Mouse (Mus musculus) CH12.LX (cell line): Measurements from ENCODE around the gene Dtx3. TPM values are rescaled to one million over a fixed set of nuclear protein-coding genes. Genes with fewer than 3 reads are reported as not detected.

Source experiments
- DNase-seq: peaks from one replicate; pipeline ENCODE4 v3.0.0-alpha.2; 2013; ENCODE audit errors: extremely low read depth
- H3K27ac ChIP-seq: 2 replicates; pipeline ENCODE4 v1.5.1; 2012; ENCODE audit warnings: low read depth, mild to moderate bottlenecking, control low read depth, moderate library complexity; ENCODE audit not compliant: insufficient read depth
- H3K27me3 ChIP-seq: replicated peaks from 2 replicates; pipeline ENCODE3; 2012; ENCODE audit warnings: inconsistent platforms
- H3K36me3 ChIP-seq, 2 experiments: replicated peaks in 1 of 2; 2 replicates each; pipeline versions ENCODE3 to v1.6.1; 2012; ENCODE audit warnings: inconsistent platforms in 1 of 2, low read length in 1 of 2, mild to moderate bottlenecking in 1 of 2, mixed read lengths in 1 of 2, moderate library complexity in 1 of 2; ENCODE audit not compliant: control insufficient read depth in 1 of 2, insufficient read depth in 1 of 2
- H3K4me1 ChIP-seq, 2 experiments: 2 replicates each; pipeline ENCODE4 v1.6.1; 2012; ENCODE audit warnings: inconsistent platforms in 1 of 2, moderate library complexity in 1 of 2; ENCODE audit not compliant: insufficient read depth in 2 of 2, control insufficient read depth in 1 of 2
- H3K4me2 ChIP-seq: 2 replicates; pipeline ENCODE4 v1.6.1; 2012; ENCODE audit warnings: low read depth, mild to moderate bottlenecking, control low read depth; ENCODE audit not compliant: poor library complexity, insufficient read depth, severe bottlenecking
- H3K4me3 ChIP-seq, 3 experiments: fragments of 150-350 bp in 1 of 3; sonication (generic) in 1 of 3; replicated peaks in 1 of 3; 2 replicates each; pipeline versions ENCODE3 to v1.5.1; 2011 to 2012; ENCODE audit warnings: low read depth in 2 of 3, low read length in 2 of 3, mild to moderate bottlenecking in 2 of 3, moderate library complexity in 2 of 3, control low read depth in 1 of 3, improper control_type of control experiment in 1 of 3, inconsistent platforms in 1 of 3, mixed read lengths in 1 of 3; ENCODE audit not compliant: poor library complexity in 1 of 3
- H3K79me2 ChIP-seq: replicated peaks from 2 replicates; pipeline ENCODE4 v1.6.1; 2012; ENCODE audit warnings: mild to moderate bottlenecking, moderate library complexity; ENCODE audit not compliant: control insufficient read depth, poor library complexity, insufficient read depth, severe bottlenecking; ENCODE audit errors: extremely low read depth
- H3K9ac ChIP-seq: 2 replicates; pipeline ENCODE4 v1.6.1; 2012; ENCODE audit warnings: low read depth, mild to moderate bottlenecking, control low read depth, moderate library complexity; ENCODE audit not compliant: insufficient read depth
- H3K9me3 ChIP-seq: replicated peaks from 2 replicates; pipeline ENCODE3; 2012; ENCODE audit warnings: low read length, inconsistent platforms, mixed read lengths
- CHD1 ChIP-seq: IDR thresholded peaks from 2 replicates; pipeline ENCODE4 v1.6.1; 2012; ENCODE audit warnings: low read depth, low read length, improper control_type of control experiment, inconsistent platforms
- CTCF ChIP-seq, 2 experiments: IDR thresholded peaks in 1 of 2; conservative IDR thresholded peaks in 1 of 2; 2 replicates each; pipeline ENCODE4 v1.5.1; 2011 to 2012; ENCODE audit warnings: low read depth in 2 of 2, low read length in 2 of 2, improper control_type of control experiment in 1 of 2, inconsistent platforms in 1 of 2, mild to moderate bottlenecking in 1 of 2, moderate library complexity in 1 of 2
- E2F4 ChIP-seq: IDR thresholded peaks from 2 replicates; pipeline ENCODE4 v1.6.1; 2011; ENCODE audit warnings: low read depth, low read length, improper control_type of control experiment; ENCODE audit not compliant: insufficient replicate concordance
- ELF1 ChIP-seq: IDR thresholded peaks from 2 replicates; pipeline ENCODE4 v1.6.1; 2014; ENCODE audit warnings: low read depth, mild to moderate bottlenecking, inconsistent platforms, low read length, improper control_type of control experiment
- EP300 ChIP-seq: IDR thresholded peaks from 2 replicates; pipeline ENCODE4 v1.6.1; 2011; ENCODE audit warnings: low read length, improper control_type of control experiment
- ETS1 ChIP-seq: conservative IDR thresholded peaks from 2 replicates; pipeline ENCODE4 v1.6.1; 2012; ENCODE audit warnings: low read depth, mild to moderate bottlenecking, inconsistent platforms, low read length, improper control_type of control experiment, moderate library complexity
- HCFC1 ChIP-seq: IDR thresholded peaks from 2 replicates; pipeline ENCODE4 v1.6.1; 2012; ENCODE audit warnings: low read depth, mild to moderate bottlenecking, inconsistent platforms, low read length, improper control_type of control experiment
- IRF4 ChIP-seq: IDR thresholded peaks from 2 replicates; pipeline ENCODE4 v1.6.1; 2014; ENCODE audit warnings: low read depth, mild to moderate bottlenecking, inconsistent platforms, low read length, improper control_type of control experiment
- JUN ChIP-seq: IDR thresholded peaks from 2 replicates; pipeline ENCODE4 v1.6.1; 2011; ENCODE audit warnings: low read depth, mild to moderate bottlenecking, low read length, improper control_type of control experiment, moderate library complexity; ENCODE audit not compliant: insufficient read depth
- MAFK ChIP-seq: IDR thresholded peaks from 2 replicates; pipeline ENCODE4 v1.6.1; 2011; ENCODE audit warnings: low read length, improper control_type of control experiment; ENCODE audit not compliant: insufficient replicate concordance
- MAX ChIP-seq: IDR thresholded peaks from 2 replicates; pipeline ENCODE4 v1.6.1; 2011; ENCODE audit warnings: low read length, improper control_type of control experiment
- MAZ ChIP-seq: IDR thresholded peaks from 2 replicates; pipeline ENCODE4 v1.6.1; 2012; ENCODE audit warnings: low read depth, mild to moderate bottlenecking, inconsistent platforms, low read length, improper control_type of control experiment, moderate library complexity
- MXI1 ChIP-seq: IDR thresholded peaks from 2 replicates; pipeline ENCODE4 v1.6.1; 2011; ENCODE audit warnings: mild to moderate bottlenecking, low read depth, low read length, improper control_type of control experiment
- PAX5 ChIP-seq: IDR thresholded peaks from 2 replicates; pipeline ENCODE4 v1.6.1; 2012; ENCODE audit warnings: low read length, inconsistent platforms, mixed read lengths
- SIN3A ChIP-seq: IDR thresholded peaks from 2 replicates; pipeline ENCODE4 v1.6.1; 2012; ENCODE audit warnings: low read length, improper control_type of control experiment, inconsistent platforms
- TBP ChIP-seq: conservative IDR thresholded peaks from 2 replicates; pipeline ENCODE4 v1.6.1; 2011; ENCODE audit warnings: low read depth, low read length, improper control_type of control experiment
- UBTF ChIP-seq: IDR thresholded peaks from 2 replicates; pipeline ENCODE4 v1.6.1; 2012; ENCODE audit warnings: low read depth, mild to moderate bottlenecking, inconsistent platforms, low read length, improper control_type of control experiment, moderate library complexity
- USF1 ChIP-seq: IDR thresholded peaks from 2 replicates; pipeline ENCODE4 v1.6.1; 2014; ENCODE audit warnings: low read depth, mild to moderate bottlenecking, inconsistent platforms, low read length, improper control_type of control experiment
- ZC3H11A ChIP-seq: IDR thresholded peaks from 2 replicates; pipeline ENCODE4 v1.6.1; 2012; ENCODE audit warnings: low read depth, mild to moderate bottlenecking, inconsistent platforms, low read length, improper control_type of control experiment
- ZMIZ1 ChIP-seq: IDR thresholded peaks from 2 replicates; pipeline ENCODE4 v1.6.1; 2012; ENCODE audit warnings: low read depth, mild to moderate bottlenecking, inconsistent platforms, low read length, improper control_type of control experiment
- ZNF384 ChIP-seq: IDR thresholded peaks from 2 replicates; pipeline ENCODE4 v1.6.1; 2012; ENCODE audit warnings: low read depth, low read length, improper control_type of control experiment, inconsistent platforms
- dilution Hi-C: fragments of 300-500 bp; cut with MboI; formaldehyde crosslinking; loops from 2 replicates; pipeline ENCODE4 v1.14.3; 2020; ENCODE audit warnings: low sequenced_read_pairs; ENCODE audit not compliant: extremely low pct_unique_long_range_greater_than_20kb, extremely low pct_ligation_motif_present
- in situ Hi-C: fragments of 300-500 bp; cut with MboI; formaldehyde crosslinking; loops from 3 replicates; pipeline ENCODE4 v1.14.3; 2019; ENCODE audit warnings: low sequenced_read_pairs, low pct_ligation_motif_present, low pct_unique_long_range_greater_than_20kb, mixed read lengths
- polyA plus RNA-seq: library from polyadenylated mRNA; unstranded; fragments of >175 nt; gene quantifications from 2 replicates; pipeline ENCODE4 v1.2.1, GENCODE M21; 2012; ENCODE audit warnings: low read depth; ENCODE audit not compliant: insufficient read length
- total RNA-seq, 2 experiments: library from RNA; depleted of rRNA; stranded (reverse); fragments of 300-350 nt in 1 of 2; fragments of >200 nt in 1 of 2; gene quantifications; 2 replicates each; pipeline ENCODE4 v1.2.3; 2012 to 2014

Gene Dtx3
- total and polyA plus RNA-seq, 3 experiments = 18.9 to 51.2 (median 27.6) TPM

DNA sequence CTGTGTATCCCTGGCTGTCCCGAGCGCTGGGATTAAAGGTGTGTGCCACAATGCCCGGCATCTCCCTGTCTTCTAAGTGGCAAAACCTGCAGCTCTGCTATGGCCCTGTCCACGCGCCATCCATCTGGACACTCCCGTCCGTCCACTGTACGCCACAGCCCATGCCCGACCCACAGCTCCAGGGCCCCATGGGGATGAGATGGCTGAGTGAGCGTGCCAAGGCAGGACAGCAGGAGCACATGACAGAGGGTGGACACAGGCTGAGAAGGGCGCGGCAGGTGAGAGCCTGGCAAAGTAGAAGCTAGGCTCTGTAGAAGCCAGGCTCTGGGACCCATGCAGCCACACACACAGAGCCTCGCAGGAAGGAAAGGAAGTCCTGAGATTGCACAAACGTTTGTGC, 36.2 kb upstream of the Dtx3 start:
- TF ChIP-seq MAFK = no peak

GRCm38 (mm10) chr10:127230693-127231092, 35.2 kb upstream of the Dtx3 start:
- Histone ChIP-seq H3K4me3 (no peak overlapping the region), H3K79me2 (no peaks in the 10 kb centered on the region), H3K27ac (no peak overlapping the region), H3K9me3 (no peaks in the 10 kb centered on the region), H3K4me2 (no peak overlapping the region), H3K36me3 (no peaks in the 10 kb centered on the region), H3K4me1 (peaks cover 3 to 28% of the 10 kb centered on the region in 2 experiments), H3K27me3 (peaks cover 40% of the 10 kb centered on the region), H3K9ac (no peak overlapping the region)
- DNase-seq = no peak
- dilution Hi-C loops = no loop called here
- TF ChIP-seq ZC3H11A (no peak), CHD1 (no peak), ZMIZ1 (no peak), E2F4 (no peak), SIN3A (no peak), CTCF (conservative IDR thresholded peaks at IDR 0.05 in 1 of 2, IDR thresholded peaks at IDR 0.05 in 1 of 2; ENCODE audit: low read depth in 2 of 2, low read length in 2 of 2) (no peak), PAX5 (no peak), EP300 (no peak), ZNF384 (no peak), MAX (no peak), USF1 (no peak), HCFC1 (no peak), IRF4 (no peak), UBTF (no peak), JUN (no peak), ETS1 (no peak), ELF1 (no peak), TBP (no peak), MAZ (no peak), MXI1 (no peak)
- in situ Hi-C loops = no loop called here

More for the DNA sequence above, 36.2 kb upstream of the Dtx3 start:
- dilution Hi-C loops = no loop called here
- peaks cover 0 to 23% of the 10 kb centered on the region in 2 experiments; a peak in 2 of 4 replicates for H3K4me1 ChIP-seq
- no peak overlapping the region for H3K9ac ChIP-seq
- in situ Hi-C loops = no loop called here
- H3K9me3 ChIP-seq = no peaks in the 10 kb centered on the region
- H3K4me2 ChIP-seq = no peak overlapping the region
- peaks cover 48% of the 10 kb centered on the region for H3K27me3 ChIP-seq
- no peak overlapping the region for H3K27ac ChIP-seq
- no peak overlapping the region for H3K4me3 ChIP-seq
- H3K79me2 ChIP-seq = no peaks in the 10 kb centered on the region
- DNase-seq = no peak
- H3K36me3 ChIP-seq = no peaks in the 10 kb centered on the region
